Mouse (Mus musculus): ENCODE results near the gene Nup210.

Nup210 gene

GRCm38 (mm10) chr6:91020810-91021209 lies 95.8 kb downstream of the Nup210 start:
- DNase-seq (ENCODE audit: low read depth, low spot score), result no peak

- no peak for DNase-seq (ENCODE audit: low read depth, low spot score)
Measured at GRCm38 (mm10) chr6:91016600-91017230, 99.9 kb downstream of the Nup210 start.

GRCm38 (mm10) chr6:91014198-91014958 lies 102.3 kb downstream of the Nup210 start:
- no peak for DNase-seq (ENCODE audit: low read depth, low spot score)

DNA sequence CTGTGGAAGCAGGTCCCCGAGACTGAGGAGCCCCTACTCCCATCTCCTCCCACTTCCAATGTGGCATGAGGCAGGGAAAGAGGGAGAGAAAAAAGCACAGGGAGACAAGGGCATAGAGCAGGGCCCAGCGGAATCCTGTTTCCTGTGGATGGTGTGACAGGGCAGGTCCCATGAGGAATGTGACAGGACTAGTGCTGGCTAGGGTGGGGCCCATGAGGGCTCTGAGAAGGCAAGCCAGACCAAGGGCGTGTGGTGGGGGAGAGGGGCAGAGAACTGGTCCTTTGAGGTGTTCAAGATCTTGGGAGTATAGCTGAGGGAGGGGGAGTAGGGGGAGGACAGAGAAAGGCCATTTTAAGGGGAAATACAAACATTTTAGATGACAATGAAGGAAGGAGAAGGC lies 104.2 kb downstream of the Nup210 start:
- DNase-seq (ENCODE audit: low read depth, low spot score), result no peak

- DNase-seq (ENCODE audit: low read depth, low spot score), result no peak
Measured at GRCm38 (mm10) chr6:91011568-91011967, 105.1 kb downstream of the Nup210 start.

DNA sequence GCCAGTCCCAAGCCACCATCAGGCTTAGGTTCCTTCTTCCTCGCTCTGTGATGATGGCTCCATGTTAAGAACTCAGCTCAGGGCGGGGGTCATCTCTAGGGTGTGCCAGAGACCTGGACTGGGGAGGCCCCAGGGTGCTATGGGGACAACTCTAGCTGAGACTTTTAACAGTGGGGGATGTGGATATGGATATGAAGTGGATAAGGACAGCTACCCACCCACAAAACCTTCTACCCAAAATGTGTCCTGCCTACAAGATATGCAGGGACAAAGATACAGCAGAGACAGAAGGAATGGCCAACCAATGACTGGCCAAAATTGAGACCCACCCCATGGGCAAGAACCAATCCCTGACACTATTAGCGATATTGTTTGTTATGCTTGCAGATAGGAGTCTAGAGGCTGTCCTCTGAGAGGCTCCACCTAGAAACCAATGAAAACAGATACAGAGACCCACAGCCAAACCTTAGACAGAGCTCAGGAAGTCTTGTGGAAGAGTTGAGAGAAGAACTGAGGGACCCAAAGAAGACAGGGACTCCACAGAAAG lies 108.3 kb downstream of the Nup210 start:
- DNase-seq (ENCODE audit: low read depth, low spot score), result no peak

GRCm38 (mm10) chr6:91007207-91007606 lies 109.4 kb downstream of the Nup210 start:
- no peak for DNase-seq (ENCODE audit: low read depth, low spot score)

GRCm38 (mm10) chr6:91004157-91004556 lies 112.5 kb downstream of the Nup210 start:
- no peak for DNase-seq (ENCODE audit: low read depth, low spot score)

DNA sequence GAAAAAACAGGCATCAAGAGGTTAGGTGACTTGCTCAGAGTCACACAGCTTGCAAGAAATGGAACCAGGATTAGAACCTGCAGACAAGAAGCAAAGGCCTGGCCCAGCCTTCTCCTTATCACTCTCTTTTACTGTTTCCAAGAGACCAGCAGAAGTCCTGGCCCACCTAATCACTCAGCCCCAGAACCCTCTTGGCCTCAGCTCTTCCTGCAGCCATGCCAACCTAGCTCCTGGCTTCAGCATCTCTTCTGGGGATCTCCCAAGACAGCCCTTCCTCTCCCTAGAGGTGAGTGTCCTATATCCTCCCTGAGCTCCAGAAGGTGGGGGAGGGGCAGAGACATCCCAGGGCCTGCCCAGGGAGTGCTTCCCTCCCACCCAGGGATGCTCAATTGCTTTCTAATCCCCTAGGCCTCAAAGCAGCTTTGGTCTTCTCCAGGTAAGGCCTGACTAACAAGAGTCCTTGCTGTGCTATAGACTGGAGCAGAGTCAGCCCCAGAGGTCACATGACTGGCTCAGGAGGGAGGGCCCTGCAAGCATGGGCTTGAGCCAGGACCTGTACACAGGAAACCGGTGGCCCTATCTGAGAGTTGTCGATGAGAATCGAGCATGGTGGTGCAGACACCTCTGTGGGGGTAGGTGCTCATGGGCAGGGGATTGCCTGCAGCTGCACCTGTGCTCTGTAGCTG lies 113.2 kb downstream of the Nup210 start:
- no peak for DNase-seq (ENCODE audit: low read depth, low spot score)

DNA sequence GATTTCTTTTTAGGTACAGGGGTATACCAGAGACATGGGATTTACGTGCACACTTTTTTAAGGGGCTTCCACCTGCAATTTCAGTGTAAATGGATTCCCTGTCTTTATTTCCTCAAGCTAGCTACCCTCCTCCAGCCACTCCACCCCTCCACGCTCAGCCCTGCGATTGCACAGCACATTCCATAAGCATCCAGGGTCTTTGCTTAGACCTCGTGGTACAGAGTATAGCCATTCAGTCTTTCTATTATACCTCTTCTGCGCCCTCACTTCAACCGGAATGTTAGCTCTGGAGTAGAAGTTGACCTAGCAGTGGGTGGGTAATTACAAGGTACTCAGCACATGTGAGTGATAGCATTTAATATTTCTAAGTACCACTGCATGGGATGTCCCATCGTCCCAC lies 115.1 kb downstream of the Nup210 start:
- no peak for DNase-seq (ENCODE audit: low read depth, low spot score)

- DNase-seq (ENCODE audit: low read depth, low spot score), result no peak
Measured at GRCm38 (mm10) chr6:91000819-91001525, 115.7 kb downstream of the Nup210 start.

GRCm38 (mm10) chr6:90999176-90999575 lies 117.5 kb downstream of the Nup210 start:
- DNase-seq (ENCODE audit: low read depth, low spot score), result no peak

GRCm38 (mm10) chr6:90997025-90997424 lies 119.6 kb downstream of the Nup210 start:
- DNase-seq (ENCODE audit: low read depth, low spot score), result no peak

GRCm38 (mm10) chr6:90996181-90996580 lies 120.4 kb downstream of the Nup210 start:
- DNase-seq (ENCODE audit: low read depth, low spot score), result no peak

DNA sequence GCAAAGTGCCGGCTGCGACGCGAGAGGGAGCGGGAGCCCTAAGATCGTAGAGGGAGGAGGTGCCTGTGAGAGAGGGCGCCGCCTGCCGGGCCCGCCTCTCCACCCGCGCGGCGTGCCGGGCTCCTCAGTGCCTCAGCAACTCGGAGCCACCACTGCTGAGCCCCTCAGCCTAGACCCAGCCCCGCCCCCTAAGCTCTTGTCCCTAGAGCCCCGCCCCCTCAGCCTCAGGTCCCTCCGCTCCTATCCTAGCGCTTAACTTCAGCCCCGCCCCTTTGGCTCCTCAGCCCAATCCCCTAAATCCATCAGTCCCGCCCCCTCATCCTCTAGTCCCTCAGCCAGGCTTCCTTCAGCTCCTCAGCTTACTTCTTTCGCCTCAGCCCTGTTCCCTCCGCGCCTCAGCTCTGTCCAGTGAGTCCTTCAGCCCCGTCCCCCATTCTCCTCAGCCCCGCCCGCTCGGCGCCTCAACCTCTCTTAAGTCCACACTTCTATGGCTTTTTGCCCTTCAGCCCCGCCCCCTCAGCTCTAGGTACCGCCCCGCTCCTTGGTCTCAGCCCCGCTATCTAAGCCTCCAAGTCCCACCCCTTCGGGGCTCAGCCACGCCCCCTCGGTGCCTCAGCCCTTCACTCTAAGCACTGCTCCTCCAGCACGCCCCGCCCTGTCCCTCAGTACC lies 127.8 kb downstream of the Nup210 start, which contains the start of gene Iqsec1:
TSS of gene Iqsec1 (minus strand) at position 38 of the 670 bp plus-strand sequence.
- DNase-seq (ENCODE audit: low read depth, low spot score), result peak; percentile 83

- DNase-seq (ENCODE audit: low read depth, low spot score), result no peak
Measured at GRCm38 (mm10) chr6:90988299-90988625, 128.4 kb downstream of the Nup210 start.

- DNase-seq (ENCODE audit: low read depth, low spot score), result no peak
Measured at GRCm38 (mm10) chr6:90987561-90988298, 128.9 kb downstream of the Nup210 start.

GRCm38 (mm10) chr6:90984101-90984500 lies 132.5 kb downstream of the Nup210 start:
- no peak for DNase-seq (ENCODE audit: low read depth, low spot score)

DNA sequence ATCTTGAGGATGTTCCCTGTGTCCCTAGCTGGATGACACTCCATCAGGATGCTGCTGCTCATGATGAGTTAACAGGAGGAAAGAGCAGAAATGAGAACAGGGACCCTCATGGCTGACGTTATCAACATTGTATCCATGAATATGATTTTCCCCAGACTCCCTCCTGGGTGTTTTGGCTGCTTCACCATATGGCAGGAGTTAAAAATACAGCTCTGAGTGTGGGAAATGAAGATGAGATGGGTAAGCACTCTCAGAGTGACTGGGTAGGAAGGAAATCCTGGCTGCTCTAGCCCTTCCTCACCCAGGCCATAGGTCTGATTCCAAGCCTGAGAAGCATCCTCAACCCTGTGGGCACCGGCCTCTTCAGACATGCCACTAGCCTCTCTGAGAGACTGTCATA lies 142.3 kb downstream of the Nup210 start:
- DNase-seq (ENCODE audit: low read depth, low spot score), result no peak

DNA sequence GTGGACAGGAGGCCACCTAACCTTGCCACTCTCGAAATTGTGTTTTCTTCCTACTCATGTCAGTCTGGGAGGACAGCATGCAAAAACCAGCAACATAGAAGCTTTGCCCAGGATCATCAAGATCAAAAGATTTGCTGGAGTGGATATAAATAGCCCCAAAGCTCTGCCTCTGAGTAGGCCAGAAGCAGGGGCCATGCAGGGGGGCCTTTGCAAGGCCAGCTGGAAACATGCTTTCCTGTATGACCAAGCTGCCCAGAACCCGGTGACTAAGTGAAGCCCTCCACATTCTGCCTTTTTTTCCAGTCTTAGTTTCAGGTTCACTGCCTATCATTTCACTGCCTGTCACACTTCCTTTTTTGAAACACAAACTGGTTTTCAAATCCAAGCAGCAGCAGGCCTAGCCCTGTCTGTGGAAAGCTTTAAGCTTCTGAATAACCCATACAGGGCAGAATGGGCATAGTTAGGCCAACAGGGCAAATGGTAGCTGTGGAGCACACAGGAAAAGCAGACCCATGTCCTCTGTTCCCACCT lies 147.2 kb downstream of the Nup210 start:
- DNase-seq (ENCODE audit: low read depth, low spot score), result no peak

All from brain, embryonic 18.5 days (tissue).